7 mouse cellular contexts compared by ENCODE assay signal in genomic region chr5:142814711-142815420, GRCm38 (mm10). TPM values are rescaled to one million over a fixed set of nuclear protein-coding genes. Genes with fewer than 3 reads are reported as not detected.
A peak's percentile ranks its signal among the peaks of the same experiment; 100 is the strongest.
DNase-seq lines count a peak whose midpoint lies in the region; ATAC-seq and TF ChIP-seq lines count a peak whose summit lies in the region.

No protein-coding gene starts in this region.

- peaks cover 44% of the 10 kb centered on the region for H3K36me3 ChIP-seq in embryonic facial prominence, embryonic 13.5 days
- H3K36me3 ChIP-seq in heart, embryonic 15.5 days, result no peaks in the 10 kb centered on the region
- 0 out of 2 replicates have a peak, but pooled peaks cover 4% of the 10 kb centered on the region for H3K36me3 ChIP-seq in kidney, postnatal 0 days (ENCODE audit: insufficient read depth, low read length)
- H3K36me3 ChIP-seq in stomach, embryonic 15.5 days, result no peaks in the 10 kb centered on the region

- TF ChIP-seq CTCF in kidney, postnatal 0 days (IDR thresholded peaks at IDR 0.05; ENCODE audit: low read depth), result no peak

- no peaks in the 10 kb centered on the region for H3K9me3 ChIP-seq in embryonic facial prominence, embryonic 13.5 days
- H3K9me3 ChIP-seq in heart, embryonic 15.5 days (replicated peaks), result no peaks in the 10 kb centered on the region
- no peaks in the 10 kb centered on the region for H3K9me3 ChIP-seq in kidney, postnatal 0 days (replicated peaks; ENCODE audit: low read length)
- H3K9me3 ChIP-seq in stomach, embryonic 15.5 days, result no peaks in the 10 kb centered on the region

- H3K4me3 ChIP-seq in embryonic facial prominence, embryonic 13.5 days, result peak overlapping the region; percentile 98
- H3K4me3 ChIP-seq in heart, embryonic 15.5 days, result peak overlapping the region; percentile 95
- H3K4me3 ChIP-seq in kidney, postnatal 0 days (replicated peaks; ENCODE audit: low read depth, low read length), result peak overlapping the region; percentile 93
- peak overlapping the region; percentile 96 for H3K4me3 ChIP-seq in stomach, embryonic 15.5 days (replicated peaks)

- H3K27me3 ChIP-seq in embryonic facial prominence, embryonic 13.5 days, result no peaks in the 10 kb centered on the region
- no peaks in the 10 kb centered on the region for H3K27me3 ChIP-seq in heart, embryonic 15.5 days
- no peaks in the 10 kb centered on the region for H3K27me3 ChIP-seq in kidney, postnatal 0 days (ENCODE audit: insufficient read depth, low read length)
- H3K27me3 ChIP-seq in stomach, embryonic 15.5 days (replicated peaks), result no peaks in the 10 kb centered on the region

- no peak for ATAC-seq in embryonic facial prominence, embryonic 13.5 days (ENCODE audit: insufficient number of reproducible peaks, insufficient read depth, low FRiP score, low TSS enrichment, low read depth)
- no peak for ATAC-seq in heart, embryonic 15.5 days (replicated peaks; ENCODE audit: insufficient number of reproducible peaks, insufficient read depth, low FRiP score, low read depth)
- ATAC-seq in kidney, postnatal 0 days (replicated peaks; ENCODE audit: low FRiP score, low read depth), result no peak
- ATAC-seq in stomach, embryonic 15.5 days (ENCODE audit: insufficient read depth, low FRiP score, low read depth), result no peak

- peaks cover 38% of the 10 kb centered on the region for H3K4me1 ChIP-seq in embryonic facial prominence, embryonic 13.5 days
- H3K4me1 ChIP-seq in heart, embryonic 15.5 days (replicated peaks), result peaks cover 34% of the 10 kb centered on the region
- H3K4me1 ChIP-seq in kidney, postnatal 0 days (replicated peaks; ENCODE audit: insufficient read depth, low read length), result peaks cover 30% of the 10 kb centered on the region
- H3K4me1 ChIP-seq in stomach, embryonic 15.5 days, result peaks cover 34% of the 10 kb centered on the region

- peak; percentile 38 for DNase-seq in CD4-positive, CD25-positive, alpha-beta regulatory T cell, adult 2 months (ENCODE audit: low read depth, low spot score)
- peak; percentile 46 for DNase-seq in NIH3T3 (ENCODE audit: low read depth)
- DNase-seq in kidney, postnatal 0 days (ENCODE audit: low spot score), result no peak
- peak; percentile 63 to 66 for DNase-seq in lung, postnatal 4 days

- WGBS in embryonic facial prominence, embryonic 13.5 days, result under 1% methylated on average over 62 of the region's 62 CpGs
- WGBS in heart, embryonic 15.5 days, result under 1% methylated on average over 62 of the region's 62 CpGs
- WGBS in kidney, postnatal 0 days, result 0% methylated on average over 51 of the region's 62 CpGs
- WGBS in stomach, embryonic 15.5 days, result under 1% methylated on average over 62 of the region's 62 CpGs

- H3K9ac ChIP-seq in embryonic facial prominence, embryonic 13.5 days, result peak overlapping the region; percentile 100
- H3K9ac ChIP-seq in heart, embryonic 15.5 days, result peak overlapping the region; percentile 100
- H3K9ac ChIP-seq in kidney, postnatal 0 days (ENCODE audit: low read depth, low read length), result peak overlapping the region; percentile 98
- peak overlapping the region; percentile 99 for H3K9ac ChIP-seq in stomach, embryonic 15.5 days

- H3K27ac ChIP-seq in embryonic facial prominence, embryonic 13.5 days, result peak overlapping the region; percentile 100
- H3K27ac ChIP-seq in heart, embryonic 15.5 days, result peak overlapping the region; percentile 99
- H3K27ac ChIP-seq in kidney, postnatal 0 days, result peak overlapping the region; percentile 100
- H3K27ac ChIP-seq in stomach, embryonic 15.5 days, result peak overlapping the region; percentile 100

- H3K4me2 ChIP-seq in embryonic facial prominence, embryonic 13.5 days, result peak overlapping the region; percentile 97
- H3K4me2 ChIP-seq in heart, embryonic 15.5 days, result peak overlapping the region; percentile 89
- H3K4me2 ChIP-seq in kidney, postnatal 0 days (ENCODE audit: low read length), result peak overlapping the region; percentile 81
- H3K4me2 ChIP-seq in stomach, embryonic 15.5 days, result peak overlapping the region; percentile 89

RNA-seq across cellular contexts. Expression of gene Tnrc18, which starts 2.6 kb away (rescaled TPM):
- polyA plus RNA-seq in embryonic facial prominence, embryonic 13.5 days (2015; fragmentation: Nextera tagmentation; extraction: Ambion mirVana), result 44.0 and 55.7 TPM in 2 replicates
- polyA plus RNA-seq in heart, embryonic 15.5 days (2015; fragmentation: Nextera tagmentation; extraction: Ambion mirVana), result 17.1 and 24.2 TPM in 2 replicates
- 16.3 and 18.4 TPM in 2 replicates for polyA plus RNA-seq in kidney, postnatal 0 days (2015; fragmentation: Nextera tagmentation; extraction: Ambion mirVana)
- 29.5 and 32.4 TPM in 2 replicates for polyA plus RNA-seq in stomach, embryonic 15.5 days (2015; fragmentation: Nextera tagmentation; extraction: Ambion mirVana)
